Mouse (Mus musculus): ENCODE results near the gene Vkorc1l1. TPM values are rescaled to one million over a fixed set of nuclear protein-coding genes. Genes with fewer than 3 reads are reported as not detected.

Gene Vkorc1l1
- polyA plus RNA-seq, 1 experiment from 2014 or later, result 24.1 TPM

DNA sequence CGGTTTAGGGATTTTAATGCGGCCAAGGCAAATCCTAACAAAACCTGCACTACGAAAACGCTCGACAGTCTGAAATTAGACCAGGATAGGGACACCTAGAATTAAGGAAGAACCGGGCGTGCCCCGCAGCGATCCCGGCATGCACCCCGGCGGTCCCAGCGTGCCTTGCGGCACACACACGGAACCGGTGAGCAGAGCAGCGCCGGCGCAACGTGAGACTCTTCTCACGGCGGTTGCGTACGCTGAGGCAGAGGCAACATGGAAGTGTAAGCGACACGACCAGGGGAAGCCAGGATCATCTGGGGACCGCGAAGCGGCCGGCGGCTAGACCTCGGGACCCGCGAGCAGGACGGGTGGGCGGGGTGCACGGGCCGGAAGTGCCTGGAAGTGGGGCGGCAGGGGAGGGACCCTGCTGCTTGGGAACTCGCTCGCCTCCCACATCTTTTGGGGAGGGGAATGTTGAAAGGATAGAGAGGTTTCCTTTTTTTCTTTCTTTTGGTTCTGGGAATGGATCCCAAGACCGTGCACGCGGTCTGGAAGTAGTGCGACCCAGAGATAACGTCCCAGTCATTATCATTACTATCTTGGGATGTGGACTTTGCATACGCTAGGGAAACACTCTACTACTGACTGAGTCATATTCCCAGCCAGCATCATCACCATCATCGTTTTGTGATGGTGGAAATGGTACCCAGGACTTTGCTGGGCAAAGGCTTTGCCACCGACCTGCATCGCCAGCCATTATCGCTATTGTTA, 87.5 kb downstream of the Vkorc1l1 start, which contains the start of the genes Asl and Crcp:
TSS of gene Asl (minus strand) at position 106 of the 756 bp plus-strand sequence.
TSS of gene Crcp (plus strand) at position 149 of the 756 bp plus-strand sequence.
- no peaks in the 10 kb centered on the region for H3K27me3 ChIP-seq (ENCODE audit: control insufficient read depth, insufficient read depth, low read length)
- H3K9me3 ChIP-seq (ENCODE audit: control insufficient read depth, low read length), result no peaks in the 10 kb centered on the region
- DNase-seq (ENCODE audit: low spot score), result peak; percentile 87
- WGBS, result 1% methylated on average over 51 of the region's 51 CpGs
- peak within 1 kb of the TSS; percentile 79 for H3K9ac ChIP-seq (ENCODE audit: low read length)
- H3K4me1 ChIP-seq (replicated peaks; ENCODE audit: control insufficient read depth, insufficient read depth), result no peaks in the 10 kb centered on the region
- H3K4me2 ChIP-seq (replicated peaks; ENCODE audit: low read depth), result peak within 1 kb of the TSS; percentile 67
- peak within 1 kb of the TSS; percentile 68 for H3K4me3 ChIP-seq (ENCODE audit: low read depth, low read length)
- TF ChIP-seq CTCF (IDR thresholded peaks at IDR 0.05; ENCODE audit: low read depth), result no peak
- no peak for TF ChIP-seq EP300 (optimal IDR thresholded peaks at IDR 0.05)
- peak within 1 kb of the TSS; percentile 90 for H3K27ac ChIP-seq (replicated peaks)
- no peaks in the 10 kb centered on the region for H3K36me3 ChIP-seq (ENCODE audit: control insufficient read depth, insufficient read depth, low read length)
- ATAC-seq (ENCODE audit: low FRiP score, low TSS enrichment), result peak; percentile 75

DNA sequence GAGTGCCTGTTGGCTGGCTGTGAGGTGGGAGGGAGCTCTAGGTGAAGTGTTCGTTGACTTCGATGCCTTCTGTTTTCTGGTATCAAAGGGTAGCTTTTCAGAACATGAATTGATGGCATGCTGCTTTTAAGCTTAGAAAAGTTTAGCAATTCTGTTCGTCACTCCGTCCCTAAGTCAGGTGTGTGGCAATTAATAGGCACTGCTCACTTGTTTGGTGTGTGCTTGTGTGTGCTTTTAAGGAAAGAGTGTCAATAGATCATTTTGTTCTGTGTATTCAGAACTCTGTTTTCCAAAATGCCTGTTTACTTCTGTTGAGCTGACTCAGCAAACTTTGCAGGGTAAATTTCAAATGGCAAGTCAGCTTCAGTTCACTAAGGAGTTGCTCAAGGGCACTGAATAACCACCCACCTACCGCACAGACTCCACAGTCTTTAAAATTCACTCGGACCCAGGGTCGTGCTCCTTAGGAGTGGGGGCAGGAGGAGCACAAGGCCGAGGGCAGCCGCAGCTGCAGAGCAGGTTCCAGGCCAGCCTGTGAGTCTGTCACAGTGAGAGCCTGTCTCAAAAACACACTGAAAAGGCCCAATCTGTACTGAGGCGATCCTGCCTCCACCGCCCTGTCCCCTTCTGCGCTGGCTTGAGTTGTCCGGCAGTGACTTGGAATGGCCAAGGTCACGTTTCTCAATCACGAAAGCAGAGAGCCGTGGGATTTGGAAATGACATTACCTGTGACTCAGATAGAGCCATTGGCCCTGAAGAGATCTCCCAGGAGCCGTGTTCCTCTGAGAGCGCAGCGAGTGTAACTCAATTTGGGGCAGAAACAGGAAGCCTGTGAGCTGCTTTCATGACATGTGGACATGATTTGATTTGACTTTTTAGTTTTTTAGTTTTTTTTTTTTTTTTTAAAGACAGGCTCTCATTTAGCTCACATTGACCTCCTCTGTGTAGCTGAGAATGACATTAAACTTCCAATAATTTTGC, 89.9 kb downstream of the Vkorc1l1 start:
- TF ChIP-seq CTCF (IDR thresholded peaks at IDR 0.05; ENCODE audit: low read depth) (no peak), EP300 (optimal IDR thresholded peaks at IDR 0.05) (no peak)
- WGBS, result 90% methylated on average over 19 of the region's 19 CpGs

DNA sequence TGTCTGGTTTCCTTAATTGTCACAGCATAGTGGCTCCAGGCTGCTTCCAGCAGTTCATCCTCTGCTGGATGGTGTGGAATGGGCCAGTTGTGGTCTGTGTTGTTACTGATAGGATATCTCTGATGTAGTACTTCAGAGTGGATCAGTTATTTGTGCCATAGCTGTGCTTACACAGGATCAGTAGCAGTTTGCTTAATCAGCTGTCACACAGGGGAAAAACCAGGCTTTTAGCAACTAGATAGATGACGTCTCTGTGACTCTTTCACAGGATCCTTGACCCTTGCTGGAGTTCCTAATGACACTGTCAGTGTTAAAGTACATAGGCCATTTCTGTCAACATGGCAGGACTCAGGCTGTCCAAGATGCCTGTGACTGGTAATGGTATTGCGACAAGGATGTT, 92.1 kb downstream of the Vkorc1l1 start:
- H3K27ac ChIP-seq (replicated peaks), result no peak overlapping the region
- no peaks in the 10 kb centered on the region for H3K9me3 ChIP-seq (ENCODE audit: control insufficient read depth, low read length)
- no peaks in the 10 kb centered on the region for H3K4me1 ChIP-seq (replicated peaks; ENCODE audit: control insufficient read depth, insufficient read depth)
- no peak overlapping the region for H3K9ac ChIP-seq (ENCODE audit: low read length)
- H3K36me3 ChIP-seq (ENCODE audit: control insufficient read depth, insufficient read depth, low read length), result peaks cover 2% of the 10 kb centered on the region; the same call in 1 of the 2 replicates
- H3K4me2 ChIP-seq (replicated peaks; ENCODE audit: low read depth), result no peak overlapping the region
- 79% methylated on average over 2 of the region's 2 CpGs for WGBS
- TF ChIP-seq EP300 (optimal IDR thresholded peaks at IDR 0.05) (no peak), CTCF (IDR thresholded peaks at IDR 0.05; ENCODE audit: low read depth) (no peak)
- no peak for ATAC-seq (ENCODE audit: low FRiP score, low TSS enrichment)
- no peaks in the 10 kb centered on the region for H3K27me3 ChIP-seq (ENCODE audit: control insufficient read depth, insufficient read depth, low read length)
- no peak overlapping the region for H3K4me3 ChIP-seq (ENCODE audit: low read depth, low read length)
- no peak for DNase-seq (ENCODE audit: low spot score)

More for the DNA sequence above, 89.9 kb downstream of the Vkorc1l1 start:
- ATAC-seq (ENCODE audit: low FRiP score, low TSS enrichment), result no peak
- Histone ChIP-seq H3K9me3 (ENCODE audit: control insufficient read depth, low read length) (no peaks in the 10 kb centered on the region), H3K27me3 (ENCODE audit: control insufficient read depth, insufficient read depth, low read length) (no peaks in the 10 kb centered on the region), H3K4me1 (replicated peaks; ENCODE audit: control insufficient read depth, insufficient read depth) (no peaks in the 10 kb centered on the region), H3K4me3 (ENCODE audit: low read depth, low read length) (no peak overlapping the region), H3K27ac (replicated peaks) (no peak overlapping the region), H3K4me2 (replicated peaks; ENCODE audit: low read depth) (no peak overlapping the region), H3K9ac (ENCODE audit: low read length) (no peak overlapping the region), H3K36me3 (ENCODE audit: control insufficient read depth, insufficient read depth, low read length) (peaks cover 2% of the 10 kb centered on the region; the same call in 1 of the 2 replicates)
- no peak for DNase-seq (ENCODE audit: low spot score)

Other genes starting within 250 kb of the Vkorc1l1 start
- gene Sept14, start 233.5 kb upstream of the Vkorc1l1 start, polyA plus RNA-seq (2015; fragmentation: Nextera tagmentation; extraction: Ambion mirVana), result not detected in 2 replicates
- gene Mrps17, start 226.5 kb upstream of the Vkorc1l1 start, polyA plus RNA-seq (2015; fragmentation: Nextera tagmentation; extraction: Ambion mirVana), result 135 and 140 TPM in 2 replicates
- gene Nipsnap2, start 216.9 kb upstream of the Vkorc1l1 start, polyA plus RNA-seq (2015; fragmentation: Nextera tagmentation; extraction: Ambion mirVana), result 87.1 and 92.5 TPM in 2 replicates
- gene Psph, start 154.5 kb upstream of the Vkorc1l1 start, polyA plus RNA-seq (2015; fragmentation: Nextera tagmentation; extraction: Ambion mirVana), result 28.8 and 31.1 TPM in 2 replicates
- gene Sumf2, start 95.0 kb upstream of the Vkorc1l1 start, polyA plus RNA-seq (2015; fragmentation: Nextera tagmentation; extraction: Ambion mirVana), result 24.5 and 27.3 TPM in 2 replicates
- gene Chchd2, start 54.5 kb upstream of the Vkorc1l1 start, polyA plus RNA-seq (2015; fragmentation: Nextera tagmentation; extraction: Ambion mirVana), result 906 and 964 TPM in 2 replicates
- gene Zbed5, start 46.2 kb upstream of the Vkorc1l1 start, polyA plus RNA-seq (2015; fragmentation: Nextera tagmentation; extraction: Ambion mirVana), result 1.8 and 2.6 TPM in 2 replicates
- gene Phkg1, start 43.4 kb upstream of the Vkorc1l1 start, polyA plus RNA-seq (2015; fragmentation: Nextera tagmentation; extraction: Ambion mirVana), result 0.08 and 0.25 TPM in 2 replicates
- gene Nupr1l, start 33.4 kb upstream of the Vkorc1l1 start, polyA plus RNA-seq (2015; fragmentation: Nextera tagmentation; extraction: Ambion mirVana), result 2.2 and 3.0 TPM in 2 replicates
- 32.0 and 33.9 TPM in 2 replicates for gene Gusb, start 61.1 kb downstream of the Vkorc1l1 start, polyA plus RNA-seq (2015; fragmentation: Nextera tagmentation; extraction: Ambion mirVana)
- 27.3 and 36.1 TPM in 2 replicates for gene Asl, start 87.3 kb downstream of the Vkorc1l1 start, polyA plus RNA-seq (2015; fragmentation: Nextera tagmentation; extraction: Ambion mirVana)
- 26.0 and 26.4 TPM in 2 replicates for gene Crcp, start 87.3 kb downstream of the Vkorc1l1 start, polyA plus RNA-seq (2015; fragmentation: Nextera tagmentation; extraction: Ambion mirVana)
- 44.5 and 47.3 TPM in 2 replicates for gene Tpst1, start 131.4 kb downstream of the Vkorc1l1 start, polyA plus RNA-seq (2015; fragmentation: Nextera tagmentation; extraction: Ambion mirVana)
- 2.3 and 2.4 TPM in 2 replicates for gene Kctd7, start 202.9 kb downstream of the Vkorc1l1 start, polyA plus RNA-seq (2015; fragmentation: Nextera tagmentation; extraction: Ambion mirVana)
- 33.0 and 33.6 TPM in 2 replicates for gene Rabgef1, start 229.8 kb downstream of the Vkorc1l1 start, polyA plus RNA-seq (2015; fragmentation: Nextera tagmentation; extraction: Ambion mirVana)